Mouse (Mus musculus): Measurements from ENCODE around the gene Lrrc4b. TPM values are rescaled to one million over a fixed set of nuclear protein-coding genes. Genes with fewer than 3 reads are reported as not detected.
A peak's percentile ranks its signal among the peaks of the same experiment; 100 is the strongest.

Gene Lrrc4b
- polyA plus RNA-seq, 1 experiment from 2014 or later, result 0.36 TPM

DNA sequence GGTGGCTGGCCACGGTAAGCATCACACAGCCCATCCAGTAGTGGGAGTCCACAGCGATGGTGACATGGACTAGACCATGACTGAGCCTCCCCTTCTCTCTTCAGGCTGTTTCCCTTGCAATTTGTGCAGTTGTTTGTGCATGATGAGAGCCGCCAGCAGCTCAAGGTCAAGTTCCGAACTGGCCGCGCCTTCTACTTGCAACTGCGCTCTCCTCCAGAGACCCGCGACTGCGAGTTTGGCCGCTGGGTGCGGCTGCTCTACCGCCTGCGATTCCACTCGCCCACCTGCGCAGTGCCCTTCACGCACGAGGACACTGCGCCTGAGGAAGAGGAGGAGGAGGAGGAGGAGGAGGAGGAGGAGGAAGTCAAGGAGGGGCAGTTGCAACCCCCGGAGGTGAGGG lies 71.2 kb downstream of the Lrrc4b start:
- no peaks in the 10 kb centered on the region for H3K27me3 ChIP-seq (ENCODE audit: control insufficient read depth, insufficient read depth, low read length)
- DNase-seq (ENCODE audit: low spot score) (no peak), ATAC-seq (ENCODE audit: low FRiP score, low TSS enrichment) (no peak)
- no peaks in the 10 kb centered on the region for H3K9me3 ChIP-seq (ENCODE audit: control insufficient read depth, low read length)
- no peak overlapping the region for H3K4me2 ChIP-seq (replicated peaks; ENCODE audit: low read depth)
- H3K36me3 ChIP-seq (ENCODE audit: control insufficient read depth, insufficient read depth, low read length), result no peaks in the 10 kb centered on the region
- 48% methylated on average over 20 of the region's 20 CpGs for WGBS
- H3K4me3 ChIP-seq (ENCODE audit: low read depth, low read length), result no peak overlapping the region
- H3K9ac ChIP-seq (ENCODE audit: low read length), result no peak overlapping the region
- TF ChIP-seq EP300 (optimal IDR thresholded peaks at IDR 0.05) (no peak), CTCF (IDR thresholded peaks at IDR 0.05; ENCODE audit: low read depth) (no peak)
- H3K27ac ChIP-seq (replicated peaks), result no peak overlapping the region
- H3K4me1 ChIP-seq (replicated peaks; ENCODE audit: control insufficient read depth, insufficient read depth), result peaks cover 5% of the 10 kb centered on the region

GRCm38 (mm10) chr7:44501563-44502115 lies 72.8 kb downstream of the Lrrc4b start:
- DNase-seq (ENCODE audit: low spot score) (peak; percentile 75), ATAC-seq (ENCODE audit: low FRiP score, low TSS enrichment) (no peak; the same call in 1 of the 2 replicates)
- H3K4me2 ChIP-seq (replicated peaks; ENCODE audit: low read depth), result no peak overlapping the region
- H3K36me3 ChIP-seq (ENCODE audit: control insufficient read depth, insufficient read depth, low read length), result no peaks in the 10 kb centered on the region
- 34% methylated on average over 5 of the region's 5 CpGs for WGBS
- H3K27me3 ChIP-seq (ENCODE audit: control insufficient read depth, insufficient read depth, low read length), result no peaks in the 10 kb centered on the region
- H3K9me3 ChIP-seq (ENCODE audit: control insufficient read depth, low read length), result no peaks in the 10 kb centered on the region
- H3K4me3 ChIP-seq (ENCODE audit: low read depth, low read length), result no peak overlapping the region
- TF ChIP-seq CTCF (IDR thresholded peaks at IDR 0.05; ENCODE audit: low read depth) (peak; percentile 82), EP300 (optimal IDR thresholded peaks at IDR 0.05) (no peak)
- H3K27ac ChIP-seq (replicated peaks), result no peak overlapping the region
- no peak overlapping the region for H3K9ac ChIP-seq (ENCODE audit: low read length)
- no peaks in the 10 kb centered on the region for H3K4me1 ChIP-seq (replicated peaks; ENCODE audit: control insufficient read depth, insufficient read depth)

- Histone ChIP-seq H3K4me3 (ENCODE audit: low read depth, low read length) (no peak overlapping the region), H3K36me3 (ENCODE audit: control insufficient read depth, insufficient read depth, low read length) (no peaks in the 10 kb centered on the region), H3K4me1 (replicated peaks; ENCODE audit: control insufficient read depth, insufficient read depth) (no peaks in the 10 kb centered on the region), H3K27ac (replicated peaks) (no peak overlapping the region), H3K9ac (ENCODE audit: low read length) (no peak overlapping the region), H3K27me3 (ENCODE audit: control insufficient read depth, insufficient read depth, low read length) (no peaks in the 10 kb centered on the region), H3K9me3 (ENCODE audit: control insufficient read depth, low read length) (no peaks in the 10 kb centered on the region), H3K4me2 (replicated peaks; ENCODE audit: low read depth) (no peak overlapping the region)
- no peak for DNase-seq (ENCODE audit: low spot score)
- TF ChIP-seq CTCF (IDR thresholded peaks at IDR 0.05; ENCODE audit: low read depth), result no peak
- TF ChIP-seq EP300 (optimal IDR thresholded peaks at IDR 0.05), result no peak
- ATAC-seq (ENCODE audit: low FRiP score, low TSS enrichment), result no peak
These were observed 78.7 kb downstream of the Lrrc4b start for GRCm38 (mm10) chr7:44507491-44507890.

Small RNA genes within 50 kb of the gene (microRNA-seq; reads per million reads assigned to microRNA genes)
- gene Mir7052, result not detected

Other genes starting within 250 kb of the Lrrc4b start
- not detected in 2 replicates for gene Klk1b24, start 240.8 kb upstream of the Lrrc4b start, polyA plus RNA-seq (2015; fragmentation: Nextera tagmentation; extraction: Ambion mirVana)
- gene Klk1b3, start 230.8 kb upstream of the Lrrc4b start, polyA plus RNA-seq (2015; fragmentation: Nextera tagmentation; extraction: Ambion mirVana), result not detected in 2 replicates
- not detected in 2 replicates for gene Klk1b4, start 221.6 kb upstream of the Lrrc4b start, polyA plus RNA-seq (2015; fragmentation: Nextera tagmentation; extraction: Ambion mirVana)
- not detected in 2 replicates for gene Klk1b5, start 213.1 kb upstream of the Lrrc4b start, polyA plus RNA-seq (2015; fragmentation: Nextera tagmentation; extraction: Ambion mirVana)
- 9.7 and 10.7 TPM in 2 replicates for gene Klk1, start 203.7 kb upstream of the Lrrc4b start, polyA plus RNA-seq (2015; fragmentation: Nextera tagmentation; extraction: Ambion mirVana)
- gene Gm36864, start 192.8 kb upstream of the Lrrc4b start, polyA plus RNA-seq (2015; fragmentation: Nextera tagmentation; extraction: Ambion mirVana), result 0.13 TPM in 1 of 2 replicates, not detected in the other
- gene 1700028J19Rik, start 182.3 kb upstream of the Lrrc4b start, polyA plus RNA-seq (2015; fragmentation: Nextera tagmentation; extraction: Ambion mirVana), result 0.57 and 0.65 TPM in 2 replicates
- 52.9 and 60.0 TPM in 2 replicates for gene 2410002F23Rik, start 182.3 kb upstream of the Lrrc4b start, polyA plus RNA-seq (2015; fragmentation: Nextera tagmentation; extraction: Ambion mirVana)
- gene Acp4, start 171.6 kb upstream of the Lrrc4b start, polyA plus RNA-seq (2015; fragmentation: Nextera tagmentation; extraction: Ambion mirVana), result not detected in 2 replicates
- not detected in 2 replicates for gene Gm15517, start 167.6 kb upstream of the Lrrc4b start, polyA plus RNA-seq (2015; fragmentation: Nextera tagmentation; extraction: Ambion mirVana)
- 11.1 and 11.4 TPM in 2 replicates for gene Clec11a, start 122.1 kb upstream of the Lrrc4b start, polyA plus RNA-seq (2015; fragmentation: Nextera tagmentation; extraction: Ambion mirVana)
- gene Shank1, start 118.8 kb upstream of the Lrrc4b start, polyA plus RNA-seq (2015; fragmentation: Nextera tagmentation; extraction: Ambion mirVana), result 0.53 and 0.61 TPM in 2 replicates
- 1.2 and 1.4 TPM in 2 replicates for gene Syt3, start 44.9 kb upstream of the Lrrc4b start, polyA plus RNA-seq (2015; fragmentation: Nextera tagmentation; extraction: Ambion mirVana)
- 0.68 and 0.75 TPM in 2 replicates for gene 1700008O03Rik, start 43.2 kb upstream of the Lrrc4b start, polyA plus RNA-seq (2015; fragmentation: Nextera tagmentation; extraction: Ambion mirVana)
- 0.12 and 0.21 TPM in 2 replicates for gene Aspdh, start 36.4 kb downstream of the Lrrc4b start, polyA plus RNA-seq (2015; fragmentation: Nextera tagmentation; extraction: Ambion mirVana)
- gene Josd2, start 39.0 kb downstream of the Lrrc4b start, polyA plus RNA-seq (2015; fragmentation: Nextera tagmentation; extraction: Ambion mirVana), result 32.8 and 33.7 TPM in 2 replicates
- 60.7 and 65.5 TPM in 2 replicates for gene Emc10, start 67.5 kb downstream of the Lrrc4b start, polyA plus RNA-seq (2015; fragmentation: Nextera tagmentation; extraction: Ambion mirVana)
- gene Fam71e1, start 67.6 kb downstream of the Lrrc4b start, polyA plus RNA-seq (2015; fragmentation: Nextera tagmentation; extraction: Ambion mirVana), result 5.9 and 8.3 TPM in 2 replicates
- 0.21 and 0.32 TPM in 2 replicates for gene Mybpc2, start 95.6 kb downstream of the Lrrc4b start, polyA plus RNA-seq (2015; fragmentation: Nextera tagmentation; extraction: Ambion mirVana)
- 0.13 and 0.22 TPM in 2 replicates for gene Spib, start 103.1 kb downstream of the Lrrc4b start, polyA plus RNA-seq (2015; fragmentation: Nextera tagmentation; extraction: Ambion mirVana)
- 18.7 and 18.9 TPM in 2 replicates for gene Pold1, start 119.8 kb downstream of the Lrrc4b start, polyA plus RNA-seq (2015; fragmentation: Nextera tagmentation; extraction: Ambion mirVana)
- 56.5 and 59.7 TPM in 2 replicates for gene Nr1h2, start 124.9 kb downstream of the Lrrc4b start, polyA plus RNA-seq (2015; fragmentation: Nextera tagmentation; extraction: Ambion mirVana)
- gene Napsa, start 143.4 kb downstream of the Lrrc4b start, polyA plus RNA-seq (2015; fragmentation: Nextera tagmentation; extraction: Ambion mirVana), result 0.50 and 0.55 TPM in 2 replicates
- 0.06 and 0.10 TPM in 2 replicates for gene Kcnc3, start 161.6 kb downstream of the Lrrc4b start, polyA plus RNA-seq (2015; fragmentation: Nextera tagmentation; extraction: Ambion mirVana)
- 28.1 and 28.4 TPM in 2 replicates for gene Myh14, start 241.8 kb downstream of the Lrrc4b start, polyA plus RNA-seq (2015; fragmentation: Nextera tagmentation; extraction: Ambion mirVana)